Mouse (Mus musculus): ENCODE results near the gene Arhgap33. TPM values are rescaled to one million over a fixed set of nuclear protein-coding genes. Genes with fewer than 3 reads are reported as not detected.

Arhgap33 gene
- 7.3 and 8.7 TPM in 2 replicates for polyA plus RNA-seq (2015; fragmentation: Nextera tagmentation; extraction: Ambion mirVana)

DNA sequence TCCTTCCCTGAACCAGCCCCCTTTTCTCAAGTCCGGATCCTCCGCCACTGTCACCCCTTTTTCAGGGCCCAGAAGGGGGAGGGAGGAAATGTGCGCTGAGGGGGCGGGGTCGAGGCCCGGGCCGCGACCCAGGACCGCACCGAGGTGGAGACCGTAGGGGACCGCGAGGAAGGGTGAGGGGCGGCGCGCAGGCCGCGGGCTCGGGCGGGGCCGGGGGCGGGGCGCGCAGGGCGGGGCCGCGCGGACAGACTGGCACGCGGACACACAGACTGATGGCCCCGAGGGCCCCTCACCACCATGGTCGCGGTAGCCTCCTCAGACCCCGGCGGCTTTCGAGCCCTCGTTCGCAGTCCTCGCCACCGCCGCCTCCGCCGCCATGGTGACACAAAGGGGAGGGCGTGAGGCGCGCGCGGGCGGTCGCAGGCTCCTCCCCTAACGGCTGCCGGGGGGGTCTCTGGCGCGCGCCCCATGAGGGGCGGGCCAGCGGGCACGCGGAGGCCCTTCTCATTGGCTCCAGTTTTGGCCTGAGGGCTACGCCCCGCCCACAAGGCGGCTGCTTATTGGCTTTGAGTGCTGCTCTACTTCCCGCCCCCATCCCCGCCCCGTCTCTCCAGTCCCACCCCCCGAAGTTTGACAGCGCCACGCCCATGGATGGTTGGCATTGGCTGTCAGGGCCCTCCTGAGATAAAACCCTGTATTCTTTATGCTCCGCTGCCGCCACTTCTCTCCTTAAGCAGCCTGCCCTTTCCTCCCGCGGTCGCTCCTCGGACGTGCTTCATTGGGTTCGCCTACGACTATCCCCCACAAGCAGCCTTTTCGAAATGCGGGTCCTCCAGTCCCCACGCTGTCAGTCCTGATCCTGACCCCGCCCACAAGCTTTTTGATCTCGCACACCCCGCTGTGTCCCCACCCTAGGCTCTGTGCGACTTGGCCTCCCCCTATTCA lies at the start of gene Arhgap33:
Gene Arhgap33 (minus strand): TSS at position 428 of the 945 bp plus-strand sequence.
- H3K27me3 ChIP-seq (replicated peaks): no peaks in the 10 kb centered on the region
- peak; percentile 96 for ATAC-seq (ENCODE audit: insufficient read depth, low FRiP score, low read depth)
- peak within 1 kb of the TSS; percentile 36; the same call in 1 of the 2 replicates for H3K27ac ChIP-seq
- peak within 1 kb of the TSS; percentile 54 for H3K9ac ChIP-seq
- H3K36me3 ChIP-seq: peaks cover 19% of the 10 kb centered on the region
- peaks cover 15% of the 10 kb centered on the region; the same call in 1 of the 2 replicates for H3K4me1 ChIP-seq
- under 1% methylated on average over 70 of the region's 84 CpGs for WGBS
- peak within 1 kb of the TSS; percentile 96 for H3K4me2 ChIP-seq
- H3K4me3 ChIP-seq (replicated peaks): peak within 1 kb of the TSS; percentile 72
- H3K9me3 ChIP-seq: no peaks in the 10 kb centered on the region

DNA sequence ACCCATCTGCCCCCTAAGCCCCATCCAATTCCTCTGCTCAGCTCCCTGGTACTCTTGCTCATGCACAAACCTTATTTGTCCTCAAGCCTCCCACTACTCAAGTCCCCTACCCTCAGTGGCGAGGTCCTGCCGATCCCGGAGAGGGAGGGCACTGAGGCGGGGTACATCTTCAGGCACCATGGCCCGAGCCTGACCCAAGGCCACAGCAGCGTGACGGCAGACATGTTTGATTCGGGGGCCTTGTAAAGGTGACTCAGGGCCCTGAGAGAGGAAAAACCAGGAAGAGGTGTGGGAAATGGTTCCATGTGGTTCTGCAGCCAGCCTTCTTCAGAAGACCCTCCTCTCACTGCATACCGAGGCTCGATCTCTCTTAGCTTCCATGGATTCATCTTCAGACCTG lies 49.5 kb upstream of the Arhgap33 start:
- H3K9me3 ChIP-seq: no peaks in the 10 kb centered on the region
- H3K9ac ChIP-seq: no peak overlapping the region
- no peak overlapping the region for H3K4me3 ChIP-seq (replicated peaks)
- ATAC-seq (ENCODE audit: insufficient read depth, low FRiP score, low read depth): no peak
- H3K27ac ChIP-seq: no peak overlapping the region
- no peaks in the 10 kb centered on the region for H3K27me3 ChIP-seq (replicated peaks)
- no peak overlapping the region for H3K4me2 ChIP-seq
- WGBS: 93% methylated on average over 10 of the region's 10 CpGs
- H3K36me3 ChIP-seq: peaks cover 75% of the 10 kb centered on the region
- H3K4me1 ChIP-seq: peaks cover 12% of the 10 kb centered on the region

GRCm38 (mm10) chr7:30581547-30581946 lies 46.7 kb upstream of the Arhgap33 start:
- no peak overlapping the region for H3K4me2 ChIP-seq
- ATAC-seq (ENCODE audit: insufficient read depth, low FRiP score, low read depth): no peak
- no peaks in the 10 kb centered on the region for H3K27me3 ChIP-seq (replicated peaks)
- no peaks in the 10 kb centered on the region for H3K9me3 ChIP-seq
- WGBS: 95% methylated on average over 16 of the region's 16 CpGs
- no peak overlapping the region for H3K4me3 ChIP-seq (replicated peaks)
- peaks cover 2% of the 10 kb centered on the region; the same call in 1 of the 2 replicates for H3K4me1 ChIP-seq
- no peak overlapping the region for H3K27ac ChIP-seq
- no peak overlapping the region for H3K9ac ChIP-seq
- H3K36me3 ChIP-seq: peaks cover 94% of the 10 kb centered on the region

GRCm38 (mm10) chr7:30579950-30580349 lies 45.1 kb upstream of the Arhgap33 start:
- no peak overlapping the region for H3K4me2 ChIP-seq
- no peak for ATAC-seq (ENCODE audit: insufficient read depth, low FRiP score, low read depth)
- no peaks in the 10 kb centered on the region for H3K9me3 ChIP-seq
- no peak overlapping the region for H3K27ac ChIP-seq
- H3K9ac ChIP-seq: no peak overlapping the region
- H3K36me3 ChIP-seq: peaks cover 94% of the 10 kb centered on the region
- no peaks in the 10 kb centered on the region for H3K27me3 ChIP-seq (replicated peaks)
- no peaks in the 10 kb centered on the region for H3K4me1 ChIP-seq
- H3K4me3 ChIP-seq (replicated peaks): no peak overlapping the region
- 91% methylated on average over 8 of the region's 8 CpGs for WGBS

DNA sequence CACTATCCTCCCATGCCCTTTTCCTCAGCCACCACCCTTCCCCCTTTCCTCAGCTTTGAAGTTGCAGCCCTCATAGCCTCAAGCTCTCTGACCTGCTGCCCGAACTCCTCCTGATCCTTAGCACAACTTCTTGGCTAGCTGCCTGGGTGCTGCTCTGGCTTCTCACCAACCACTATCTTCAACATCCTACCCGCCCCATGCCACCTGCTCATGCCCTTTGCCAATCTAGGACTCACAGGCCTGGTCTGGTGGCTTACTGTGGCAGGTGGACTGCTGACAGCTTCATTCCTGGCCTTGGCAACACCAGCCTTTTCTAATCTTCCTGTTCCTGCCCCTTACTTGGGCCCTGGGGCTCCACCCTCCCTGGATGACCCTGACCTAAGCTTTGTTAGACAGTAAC lies 38.1 kb upstream of the Arhgap33 start:
- Histone ChIP-seq H3K27me3 (replicated peaks) (no peaks in the 10 kb centered on the region), H3K9me3 (no peaks in the 10 kb centered on the region), H3K4me2 (no peak overlapping the region), H3K9ac (no peak overlapping the region), H3K36me3 (peaks cover 88% of the 10 kb centered on the region), H3K4me1 (no peaks in the 10 kb centered on the region), H3K27ac (no peak overlapping the region), H3K4me3 (replicated peaks) (no peak overlapping the region)
- no peak for ATAC-seq (ENCODE audit: insufficient read depth, low FRiP score, low read depth)
- 77% methylated on average over 2 of the region's 2 CpGs for WGBS

GRCm38 (mm10) chr7:30572389-30572788 lies 37.5 kb upstream of the Arhgap33 start:
- Histone ChIP-seq H3K9me3 (no peaks in the 10 kb centered on the region), H3K4me2 (no peak overlapping the region), H3K4me1 (no peaks in the 10 kb centered on the region), H3K36me3 (peaks cover 82% of the 10 kb centered on the region), H3K27ac (no peak overlapping the region), H3K9ac (no peak overlapping the region), H3K4me3 (replicated peaks) (no peak overlapping the region), H3K27me3 (replicated peaks) (no peaks in the 10 kb centered on the region)
- WGBS: 79% methylated on average over 5 of the region's 5 CpGs
- no peak for ATAC-seq (ENCODE audit: insufficient read depth, low FRiP score, low read depth)

DNA sequence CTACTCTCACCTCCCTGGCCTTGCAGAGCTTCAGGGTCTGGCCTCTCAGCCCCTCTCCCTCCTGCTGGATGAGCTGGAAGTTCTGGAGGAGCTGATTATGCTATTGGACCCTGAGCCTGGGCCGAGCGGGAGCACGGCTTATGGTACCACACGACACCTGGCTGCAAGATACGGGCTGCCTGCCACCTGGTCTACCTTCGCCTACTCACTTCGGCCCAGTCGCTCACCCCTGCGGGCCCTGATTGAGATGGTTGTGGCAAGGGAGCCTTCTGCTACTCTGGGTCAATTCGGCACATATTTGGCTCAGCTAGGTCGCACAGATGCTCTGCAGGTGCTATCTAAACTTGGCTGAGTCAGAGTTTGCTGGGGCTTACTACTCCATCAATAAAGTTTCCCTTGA lies 32.7 kb upstream of the Arhgap33 start:
- Histone ChIP-seq H3K9me3 (no peaks in the 10 kb centered on the region), H3K27me3 (replicated peaks) (no peaks in the 10 kb centered on the region), H3K4me2 (no peak overlapping the region), H3K27ac (no peak overlapping the region), H3K9ac (no peak overlapping the region), H3K36me3 (peaks cover 43% of the 10 kb centered on the region), H3K4me1 (peaks cover 6% of the 10 kb centered on the region; the same call in 1 of the 2 replicates), H3K4me3 (replicated peaks) (no peak overlapping the region)
- ATAC-seq (ENCODE audit: insufficient read depth, low FRiP score, low read depth): no peak
- WGBS: 93% methylated on average over 11 of the region's 11 CpGs

DNA sequence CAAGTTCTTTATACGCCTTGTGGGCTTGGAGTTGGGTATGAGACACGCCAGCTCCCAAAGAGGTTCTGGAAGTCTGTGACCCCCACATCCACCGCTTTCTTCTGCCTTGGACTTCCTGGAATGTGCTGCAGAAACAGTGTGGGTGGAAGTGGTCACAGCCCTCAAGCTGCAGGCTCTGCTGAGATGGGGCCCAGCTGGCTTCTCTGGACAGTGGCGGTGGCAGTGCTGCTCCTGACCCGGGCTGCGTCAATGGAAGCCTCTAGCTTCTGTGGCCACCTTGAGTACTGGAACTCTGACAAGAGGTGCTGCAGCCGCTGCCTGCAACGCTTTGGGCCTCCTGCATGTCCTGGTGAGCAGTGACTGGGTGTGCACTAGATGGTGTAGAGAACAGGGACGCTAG lies 31.2 kb upstream of the Arhgap33 start:
- Histone ChIP-seq H3K9ac (no peak overlapping the region), H3K9me3 (no peaks in the 10 kb centered on the region), H3K36me3 (peaks cover 34% of the 10 kb centered on the region), H3K4me2 (no peak overlapping the region), H3K4me3 (replicated peaks) (no peak overlapping the region), H3K4me1 (peaks cover 6% of the 10 kb centered on the region; the same call in 1 of the 2 replicates), H3K27me3 (replicated peaks) (no peaks in the 10 kb centered on the region), H3K27ac (no peak overlapping the region)
- 82% methylated on average over 9 of the region's 9 CpGs for WGBS
- ATAC-seq (ENCODE audit: insufficient read depth, low FRiP score, low read depth): no peak

GRCm38 (mm10) chr7:30564970-30565571 lies 30.2 kb upstream of the Arhgap33 start, which contains the start of gene Igflr1:
Gene Igflr1, plus strand, starts transcription at chr7:30565427.
- Histone ChIP-seq H3K27ac (no peak within 1 kb of the TSS), H3K4me2 (peak within 1 kb of the TSS; percentile 70; the same call in 1 of the 2 replicates), H3K4me1 (peaks cover 6% of the 10 kb centered on the region; the same call in 1 of the 2 replicates), H3K27me3 (replicated peaks) (no peaks in the 10 kb centered on the region), H3K9ac (no peak within 1 kb of the TSS), H3K36me3 (peaks cover 25% of the 10 kb centered on the region), H3K9me3 (no peaks in the 10 kb centered on the region), H3K4me3 (replicated peaks) (peak within 1 kb of the TSS; percentile 88; the same call in 1 of the 2 replicates)
- no peak for ATAC-seq (ENCODE audit: insufficient read depth, low FRiP score, low read depth)
- 93% methylated on average over 12 of the region's 12 CpGs for WGBS

- peaks cover 14% of the 10 kb centered on the region for H3K36me3 ChIP-seq
- H3K9me3 ChIP-seq: no peaks in the 10 kb centered on the region
- peak overlapping the region; percentile 88 for H3K4me3 ChIP-seq (replicated peaks)
- WGBS: 17% methylated on average over 6 of the region's 6 CpGs
- no peak for ATAC-seq (ENCODE audit: insufficient read depth, low FRiP score, low read depth)
- H3K9ac ChIP-seq: peak overlapping the region; percentile 60; the same call in 1 of the 2 replicates
- H3K4me2 ChIP-seq: peak overlapping the region; percentile 70
- H3K27ac ChIP-seq: peak overlapping the region; percentile 99
- peaks cover 6% of the 10 kb centered on the region; the same call in 1 of the 2 replicates for H3K4me1 ChIP-seq
- no peaks in the 10 kb centered on the region for H3K27me3 ChIP-seq (replicated peaks)
These were observed 29.0 kb upstream of the Arhgap33 start for GRCm38 (mm10) chr7:30563906-30564280.

GRCm38 (mm10) chr7:30563117-30563905 lies 28.5 kb upstream of the Arhgap33 start, which contains the start of the genes U2af1l4, Gm49396 and Psenen:
Gene U2af1l4, plus strand, starts transcription at chr7:30563301.
Gene Gm49396, plus strand, starts transcription at chr7:30563344.
Gene Psenen, minus strand, starts transcription at chr7:30563627.
- Histone ChIP-seq H3K27me3 (replicated peaks) (no peaks in the 10 kb centered on the region), H3K36me3 (peaks cover 9% of the 10 kb centered on the region), H3K4me3 (replicated peaks) (peak within 1 kb of the TSS; percentile 88), H3K4me1 (peaks cover 12% of the 10 kb centered on the region; the same call in 1 of the 2 replicates), H3K27ac (peak within 1 kb of the TSS; percentile 99), H3K9me3 (no peaks in the 10 kb centered on the region), H3K4me2 (peak within 1 kb of the TSS; percentile 70), H3K9ac (peak within 1 kb of the TSS; percentile 60)
- WGBS: under 1% methylated on average over 45 of the region's 45 CpGs
- peak; percentile 87 for ATAC-seq (ENCODE audit: insufficient read depth, low FRiP score, low read depth)

Measured in stomach, embryonic 15.5 days (tissue).